Mouse (Mus musculus) neural tube, embryonic 12.5 days (tissue): Measurements from ENCODE around the gene Plekha6. TPM values are rescaled to one million over a fixed set of nuclear protein-coding genes. Genes with fewer than 3 reads are reported as not detected.

Experiments
- ATAC-seq: fragments of 200-750 bp; cut with Nextera tagmentation; 2 replicates; pipeline ENCODE4 v1.8.0; 2017; ENCODE audit warnings: low read depth, mild to moderate bottlenecking, moderate TSS enrichment, moderate library complexity; ENCODE audit not compliant: low FRiP score
- H3K27ac ChIP-seq: fragments of 300-500 bp; sonication (generic); 2 replicates; pipeline ENCODE4 v1.5.1; 2016
- H3K27me3 ChIP-seq: fragments of 300-500 bp; sonication (generic); replicated peaks from 2 replicates; pipeline ENCODE4 v1.6.1; 2016; ENCODE audit warnings: mild to moderate bottlenecking
- H3K36me3 ChIP-seq: fragments of 300-500 bp; sonication (generic); 2 replicates; pipeline ENCODE4 v1.6.1; 2016; ENCODE audit warnings: mild to moderate bottlenecking
- H3K4me1 ChIP-seq: fragments of 300-500 bp; sonication (generic); 2 replicates; pipeline ENCODE4 v1.6.1; 2016
- H3K4me2 ChIP-seq: fragments of 300-500 bp; sonication (generic); replicated peaks from 2 replicates; pipeline ENCODE4 v1.6.1; 2016; ENCODE audit warnings: mild to moderate bottlenecking
- H3K4me3 ChIP-seq: fragments of 300-500 bp; sonication (generic); 2 replicates; pipeline ENCODE4 v1.5.1; 2016
- H3K9ac ChIP-seq: fragments of 300-500 bp; sonication (generic); 2 replicates; pipeline ENCODE4 v1.6.1; 2016; ENCODE audit warnings: mild to moderate bottlenecking
- H3K9me3 ChIP-seq: fragments of 300-500 bp; sonication (generic); 2 replicates; pipeline ENCODE4 v1.6.1; 2016; ENCODE audit warnings: mild to moderate bottlenecking
- WGBS: fragments of 180-500 bp; shearing (Covaris S2); methylation state at CpG from one replicate; pipeline ENCODE4 v1.1.7; 2016; 5-methylcytosine and 5-hydroxymethylcytosine counted together
- polyA plus RNA-seq: library from polyadenylated mRNA; unstranded; fragments of >200 nt; fragmentation: Nextera tagmentation; extraction: Ambion mirVana; gene quantifications from 2 replicates; pipeline ENCODE4 v1.2.1, GENCODE M21; 2016

Gene Plekha6
- polyA plus RNA-seq, result 28.4 and 29.4 TPM in 2 replicates

DNA sequence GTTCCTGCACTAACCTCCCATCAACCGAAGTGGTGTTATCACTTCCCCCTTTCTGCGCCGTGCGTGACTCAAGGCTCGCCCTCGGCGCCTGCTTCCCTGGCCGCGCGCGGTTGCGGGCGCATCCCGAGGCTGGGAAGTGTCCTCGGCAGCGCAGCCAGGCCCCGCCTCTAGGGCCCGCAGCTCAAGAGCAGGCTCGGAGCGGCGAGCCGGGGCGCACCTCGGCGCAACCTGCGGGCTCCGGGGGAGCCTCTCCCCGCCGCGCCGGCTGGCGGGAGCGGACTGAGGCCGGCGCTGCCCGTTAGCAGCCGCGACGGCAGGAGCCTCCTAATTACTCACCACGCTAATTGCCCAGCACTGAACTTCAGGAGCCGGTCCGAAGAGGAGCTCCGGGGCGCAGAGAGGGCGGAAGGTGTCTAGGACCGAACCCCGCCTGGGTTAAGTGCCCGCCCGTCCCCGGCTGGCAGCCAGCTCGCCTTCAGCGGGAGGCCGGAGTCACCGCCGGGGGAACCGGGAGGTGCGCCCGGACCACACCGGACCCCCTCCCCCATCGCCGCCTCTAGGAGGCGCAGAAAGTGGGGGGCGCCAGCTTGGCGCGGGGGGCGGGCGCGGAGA, at the start of gene Plekha6:
TSS of gene Plekha6 (plus strand) at position 391 of the 612 bp plus-strand sequence.
- peak within 1 kb of the TSS; percentile 98 for H3K4me2 ChIP-seq
- peaks cover 70% of the 10 kb centered on the region for H3K27me3 ChIP-seq
- peaks cover 19% of the 10 kb centered on the region for H3K4me1 ChIP-seq
- H3K9me3 ChIP-seq, result no peaks in the 10 kb centered on the region
- peak; percentile 44; the same call in 1 of the 2 replicates for ATAC-seq
- peak within 1 kb of the TSS; percentile 50 for H3K4me3 ChIP-seq
- no peaks in the 10 kb centered on the region for H3K36me3 ChIP-seq
- under 1% methylated on average over 68 of the region's 68 CpGs for WGBS
- H3K27ac ChIP-seq, result no peak within 1 kb of the TSS
- peak within 1 kb of the TSS; percentile 69 for H3K9ac ChIP-seq

DNA sequence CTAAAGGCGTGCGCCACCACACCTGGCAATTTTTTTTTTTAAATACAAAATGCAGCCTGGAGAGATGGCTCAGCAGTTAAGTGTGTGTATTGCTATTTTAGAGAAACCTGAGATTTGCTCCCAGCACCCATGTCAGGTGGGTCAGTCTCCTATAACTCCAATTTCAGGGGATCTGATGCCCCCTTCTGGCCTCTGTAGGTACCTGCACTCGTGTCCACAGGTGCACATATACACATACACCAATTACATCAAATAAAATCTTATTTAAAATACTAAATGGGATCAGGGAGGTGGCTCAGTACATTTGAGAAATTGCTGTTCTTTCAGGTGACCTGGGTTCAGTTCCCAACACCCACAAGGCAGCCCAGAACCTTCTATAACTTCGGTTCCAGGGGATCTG, 47.9 kb upstream of the Plekha6 start:
- Histone ChIP-seq H3K27me3 (no peaks in the 10 kb centered on the region), H3K4me3 (no peak overlapping the region), H3K9me3 (0 out of 2 replicates have a peak, but pooled peaks cover 3% of the 10 kb centered on the region), H3K27ac (no peak overlapping the region), H3K9ac (no peak overlapping the region), H3K4me1 (no peaks in the 10 kb centered on the region), H3K36me3 (peaks cover under 1% of the 10 kb centered on the region; the same call in 1 of the 2 replicates), H3K4me2 (no peak overlapping the region)
- no peak for ATAC-seq
- 94% methylated on average over 4 of the region's 4 CpGs for WGBS

DNA sequence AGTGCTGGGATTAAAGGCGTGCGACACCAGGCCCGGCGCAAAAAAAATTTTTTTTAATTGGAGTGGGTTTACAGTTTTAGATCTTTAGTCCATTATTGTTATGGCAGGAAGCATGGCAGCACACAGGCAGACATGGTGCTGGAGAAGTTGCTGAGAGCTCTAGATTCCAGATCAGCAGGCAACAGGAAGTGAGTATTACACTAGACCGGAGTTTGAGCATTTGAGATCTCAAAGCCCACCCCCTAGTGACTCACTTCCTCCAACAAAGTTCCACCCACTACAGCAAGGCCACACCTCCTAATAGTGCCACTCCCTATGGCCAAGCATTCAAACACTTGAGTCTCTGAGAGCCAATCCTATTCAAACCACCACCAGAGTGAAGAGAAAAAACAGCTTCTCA, 45.9 kb upstream of the Plekha6 start:
- 92% methylated on average over 5 of the region's 5 CpGs for WGBS
- Histone ChIP-seq H3K9me3 (0 out of 2 replicates have a peak, but pooled peaks cover 3% of the 10 kb centered on the region), H3K4me1 (no peaks in the 10 kb centered on the region), H3K27me3 (no peaks in the 10 kb centered on the region), H3K36me3 (no peaks in the 10 kb centered on the region; the same call in 1 of the 2 replicates), H3K27ac (no peak overlapping the region), H3K4me2 (no peak overlapping the region), H3K4me3 (no peak overlapping the region), H3K9ac (no peak overlapping the region)
- ATAC-seq, result no peak

DNA sequence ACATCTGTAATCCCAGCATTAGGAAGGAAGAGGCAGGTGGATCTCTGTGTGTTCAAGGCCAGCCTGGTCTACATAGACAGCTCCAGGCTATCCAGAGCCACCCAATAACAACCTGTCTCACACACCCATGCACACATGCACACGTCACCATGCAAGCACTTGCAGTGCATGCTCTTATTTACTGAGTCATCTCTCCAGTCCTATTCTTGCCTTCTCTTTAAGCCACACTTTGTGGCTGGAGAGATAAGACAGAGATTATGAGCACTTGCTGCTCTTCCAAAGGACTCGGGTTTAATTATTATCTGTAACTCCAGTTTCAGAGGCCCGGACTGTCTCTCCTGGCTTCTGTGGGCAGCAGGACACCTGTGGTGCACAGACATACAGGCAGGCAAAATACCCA, 45.2 kb upstream of the Plekha6 start:
- H3K4me1 ChIP-seq, result no peaks in the 10 kb centered on the region
- H3K9ac ChIP-seq, result no peak overlapping the region
- H3K4me2 ChIP-seq, result no peak overlapping the region
- H3K27me3 ChIP-seq, result no peaks in the 10 kb centered on the region
- ATAC-seq, result no peak
- H3K9me3 ChIP-seq, result 0 out of 2 replicates have a peak, but pooled peaks cover 3% of the 10 kb centered on the region
- H3K36me3 ChIP-seq, result no peaks in the 10 kb centered on the region; the same call in 1 of the 2 replicates
- no peak overlapping the region for H3K27ac ChIP-seq
- no peak overlapping the region for H3K4me3 ChIP-seq
- WGBS, result 91% methylated on average over 3 of the region's 3 CpGs

- H3K27ac ChIP-seq, result no peak overlapping the region
- H3K27me3 ChIP-seq, result no peaks in the 10 kb centered on the region
- H3K9me3 ChIP-seq, result no peaks in the 10 kb centered on the region
- H3K4me3 ChIP-seq, result no peak overlapping the region
- H3K4me2 ChIP-seq, result no peak overlapping the region
- no peaks in the 10 kb centered on the region for H3K36me3 ChIP-seq
- WGBS, result 75% methylated on average over 7 of the region's 7 CpGs
- no peak for ATAC-seq
- no peak overlapping the region for H3K9ac ChIP-seq
- H3K4me1 ChIP-seq, result no peaks in the 10 kb centered on the region
These were observed 43.9 kb upstream of the Plekha6 start for GRCm38 (mm10) chr1:133119931-133120712.

- Histone ChIP-seq H3K27me3 (no peaks in the 10 kb centered on the region), H3K4me2 (no peak overlapping the region), H3K9me3 (no peaks in the 10 kb centered on the region), H3K4me1 (no peaks in the 10 kb centered on the region; the same call in 1 of the 2 replicates), H3K27ac (no peak overlapping the region), H3K36me3 (no peaks in the 10 kb centered on the region), H3K4me3 (no peak overlapping the region), H3K9ac (no peak overlapping the region)
- no peak for ATAC-seq
- WGBS, result 70% methylated on average over 6 of the region's 6 CpGs
These were observed 42.8 kb upstream of the Plekha6 start for GRCm38 (mm10) chr1:133121246-133121645.

- Histone ChIP-seq H3K36me3 (no peaks in the 10 kb centered on the region), H3K9ac (no peak overlapping the region), H3K27ac (no peak overlapping the region), H3K4me1 (no peaks in the 10 kb centered on the region; the same call in 1 of the 2 replicates), H3K4me3 (no peak overlapping the region), H3K4me2 (no peak overlapping the region), H3K9me3 (no peaks in the 10 kb centered on the region), H3K27me3 (no peaks in the 10 kb centered on the region)
- no peak for ATAC-seq
- WGBS, result 79% methylated on average over 6 of the region's 6 CpGs
These were observed 39.9 kb upstream of the Plekha6 start for GRCm38 (mm10) chr1:133124137-133124536.

- Histone ChIP-seq H3K4me2 (no peak overlapping the region), H3K4me3 (no peak overlapping the region), H3K27ac (no peak overlapping the region), H3K27me3 (no peaks in the 10 kb centered on the region), H3K9ac (no peak overlapping the region), H3K36me3 (no peaks in the 10 kb centered on the region), H3K4me1 (peaks cover 2% of the 10 kb centered on the region; the same call in 1 of the 2 replicates), H3K9me3 (no peaks in the 10 kb centered on the region)
- ATAC-seq, result no peak
- 92% methylated on average over 9 of the region's 9 CpGs for WGBS
These were observed 38.2 kb upstream of the Plekha6 start for GRCm38 (mm10) chr1:133125640-133126364.

DNA sequence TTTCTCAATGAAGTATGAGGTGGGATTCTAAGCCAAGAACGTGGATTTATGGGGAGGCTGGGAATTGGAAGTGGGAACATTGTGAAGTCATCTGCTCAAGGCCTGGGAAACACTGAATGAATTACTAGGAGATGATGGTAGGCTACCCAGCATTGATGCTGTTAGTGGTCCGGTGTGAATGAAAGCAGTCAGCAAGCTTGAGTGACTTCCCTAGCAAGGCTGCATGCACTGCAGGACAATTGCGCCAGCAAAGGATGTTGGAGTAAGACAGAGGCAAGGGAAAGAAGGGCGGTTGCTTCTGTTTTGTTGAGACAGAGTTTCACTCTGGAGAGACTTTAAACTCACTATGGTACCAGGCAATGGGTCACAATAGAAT, 37.7 kb upstream of the Plekha6 start:
- peaks cover 2% of the 10 kb centered on the region; the same call in 1 of the 2 replicates for H3K4me1 ChIP-seq
- WGBS, result 60% methylated on average over 4 of the region's 4 CpGs
- H3K4me3 ChIP-seq, result no peak overlapping the region
- H3K27me3 ChIP-seq, result no peaks in the 10 kb centered on the region
- H3K4me2 ChIP-seq, result no peak overlapping the region
- H3K9me3 ChIP-seq, result no peaks in the 10 kb centered on the region
- H3K36me3 ChIP-seq, result no peaks in the 10 kb centered on the region
- no peak overlapping the region for H3K9ac ChIP-seq
- no peak overlapping the region for H3K27ac ChIP-seq
- no peak for ATAC-seq

DNA sequence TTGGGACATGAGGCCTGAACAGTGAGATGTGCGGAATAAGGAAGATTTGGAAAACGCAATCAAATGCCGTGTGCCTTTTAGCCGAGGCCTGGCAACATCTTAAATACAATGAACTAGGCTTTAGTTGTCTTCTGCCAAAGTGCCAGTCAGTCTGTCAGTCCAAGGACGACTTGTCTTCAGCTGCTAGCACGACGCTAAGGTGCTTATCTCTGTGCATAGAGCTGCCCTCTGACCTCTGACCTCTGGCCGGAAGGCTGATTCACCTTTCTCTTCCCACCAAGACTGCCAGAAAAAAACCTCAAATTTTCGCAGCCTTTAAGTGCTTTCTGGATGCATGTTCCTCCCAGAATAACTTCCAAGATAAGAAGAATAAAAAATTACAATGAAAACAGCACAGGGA, 36.7 kb upstream of the Plekha6 start:
- Histone ChIP-seq H3K4me3 (no peak overlapping the region), H3K36me3 (no peaks in the 10 kb centered on the region), H3K4me1 (peaks cover 5% of the 10 kb centered on the region; the same call in 1 of the 2 replicates), H3K4me2 (no peak overlapping the region), H3K27ac (no peak overlapping the region), H3K9ac (no peak overlapping the region), H3K9me3 (no peaks in the 10 kb centered on the region), H3K27me3 (no peaks in the 10 kb centered on the region)
- WGBS, result 80% methylated on average over 9 of the region's 9 CpGs
- no peak for ATAC-seq

DNA sequence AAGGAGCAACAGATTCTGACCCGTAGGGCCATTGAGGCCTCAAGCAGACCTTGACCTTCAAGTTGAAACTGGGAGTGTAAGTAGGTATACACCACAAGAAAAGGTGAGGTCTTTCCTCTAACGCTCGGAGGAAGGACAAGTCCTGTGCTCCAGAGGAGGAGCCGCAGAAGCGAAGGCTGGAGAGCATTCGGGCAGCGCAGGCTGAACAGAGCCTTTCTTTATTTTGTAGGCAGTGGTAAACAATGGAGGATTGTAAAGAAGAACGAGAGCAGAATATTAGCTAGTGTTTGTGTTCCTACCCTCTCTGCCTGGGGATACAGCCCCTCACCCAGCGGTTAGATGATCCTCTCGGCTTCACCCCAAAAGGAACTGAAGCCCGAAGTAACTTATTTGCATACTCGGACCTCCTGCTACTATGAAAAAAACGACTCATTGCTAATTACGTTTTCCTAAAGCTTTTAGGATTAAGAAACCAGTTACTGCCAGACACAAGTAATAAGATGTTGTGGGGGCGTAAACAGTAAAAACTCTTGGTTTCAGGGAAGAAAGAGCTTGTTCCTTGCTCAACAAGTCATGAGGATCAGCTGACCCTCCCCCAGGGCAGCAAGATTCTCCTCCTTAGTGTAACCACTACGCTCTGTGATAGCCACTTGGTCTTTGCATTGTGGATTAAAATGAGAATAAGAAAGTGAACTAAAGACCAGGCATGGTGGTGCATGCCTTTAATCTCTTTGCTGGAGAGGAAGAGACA, 34.4 kb upstream of the Plekha6 start:
- no peaks in the 10 kb centered on the region for H3K36me3 ChIP-seq
- H3K4me2 ChIP-seq, result peak overlapping the region; percentile 99
- WGBS, result 18% methylated on average over 16 of the region's 16 CpGs
- H3K9ac ChIP-seq, result no peak overlapping the region
- H3K4me1 ChIP-seq, result peaks cover 27% of the 10 kb centered on the region
- H3K27ac ChIP-seq, result no peak overlapping the region
- no peak for ATAC-seq
- H3K4me3 ChIP-seq, result no peak overlapping the region
- H3K9me3 ChIP-seq, result no peaks in the 10 kb centered on the region
- no peaks in the 10 kb centered on the region for H3K27me3 ChIP-seq
